Mouse (Mus musculus): ENCODE measurements at regions not wholly inside any gene's neighbourhood (a gene's known extent, or its start where the extent isn't known, plus 50 kb on each side); places are given as distances from the start of the nearest gene placed in this dataset.
A peak's percentile ranks its signal among the peaks of the same experiment; 100 is the strongest.

DNA sequence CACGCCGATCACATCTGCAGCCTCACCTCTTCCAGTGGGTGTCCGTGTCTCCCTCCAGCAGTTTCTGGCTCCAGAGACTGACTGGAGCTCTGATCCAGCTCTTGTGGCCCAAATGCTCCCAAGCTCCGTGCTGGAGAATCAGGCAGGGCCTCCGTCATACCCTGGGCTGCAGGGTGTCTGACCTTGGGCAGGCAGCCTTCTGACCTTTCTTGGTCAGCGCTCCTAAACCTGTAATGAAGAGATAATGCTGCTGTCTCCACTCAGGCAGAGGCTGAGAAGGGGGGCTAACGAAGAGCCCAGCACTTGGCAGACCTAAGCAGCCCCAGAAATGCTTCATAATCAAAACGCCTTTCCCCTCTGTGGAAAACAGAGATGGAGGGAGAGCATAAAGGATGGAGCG, 89.9 kb upstream of the Mef2a start:
- no peak for DNase-seq (ENCODE audit: low spot score in 2 of 2)

GRCm38 (mm10) chr7:67461333-67462255, 88.9 kb upstream of the Mef2a start:
- DNase-seq (ENCODE audit: low spot score in 2 of 2), result peak in 1 of 2 experiments; percentile 25

DNA sequence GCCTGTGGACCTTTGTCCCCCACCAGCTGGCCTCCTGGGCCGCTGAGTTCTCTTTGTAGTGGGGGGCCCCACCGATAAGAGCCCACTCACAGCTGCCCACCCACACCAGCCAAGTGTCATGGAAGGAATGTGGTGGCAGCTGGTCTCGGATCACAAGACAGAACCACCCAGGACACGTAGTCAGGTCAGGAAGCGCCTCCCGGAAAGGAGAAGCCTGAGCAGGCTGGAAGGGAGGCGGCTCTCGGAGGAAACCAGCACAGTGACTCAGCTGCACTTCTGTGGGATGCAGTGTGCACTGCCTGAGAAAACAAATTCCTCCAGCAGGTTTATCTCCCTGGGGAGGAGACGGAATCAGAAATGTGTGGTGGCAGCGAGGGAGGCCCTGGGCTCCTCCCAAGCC, 87.2 kb upstream of the Mef2a start:
- DNase-seq (ENCODE audit: low spot score in 2 of 2), result no peak

- no peak for DNase-seq (ENCODE audit: low spot score in 2 of 2)
Observed at GRCm38 (mm10) chr7:67459209-67459608, 86.6 kb upstream of the Mef2a start.

GRCm38 (mm10) chr7:67458640-67459039, 86.0 kb upstream of the Mef2a start:
- DNase-seq (ENCODE audit: low spot score in 2 of 2), result no peak

GRCm38 (mm10) chr7:67457898-67458297, 85.2 kb upstream of the Mef2a start:
- DNase-seq (ENCODE audit: low spot score in 2 of 2), result no peak

GRCm38 (mm10) chr7:67456015-67456414, 83.4 kb upstream of the Mef2a start:
- no peak for DNase-seq (ENCODE audit: low spot score in 2 of 2)

GRCm38 (mm10) chr7:67454458-67454857, 81.8 kb upstream of the Mef2a start:
- DNase-seq (ENCODE audit: low spot score in 2 of 2), result no peak

DNA sequence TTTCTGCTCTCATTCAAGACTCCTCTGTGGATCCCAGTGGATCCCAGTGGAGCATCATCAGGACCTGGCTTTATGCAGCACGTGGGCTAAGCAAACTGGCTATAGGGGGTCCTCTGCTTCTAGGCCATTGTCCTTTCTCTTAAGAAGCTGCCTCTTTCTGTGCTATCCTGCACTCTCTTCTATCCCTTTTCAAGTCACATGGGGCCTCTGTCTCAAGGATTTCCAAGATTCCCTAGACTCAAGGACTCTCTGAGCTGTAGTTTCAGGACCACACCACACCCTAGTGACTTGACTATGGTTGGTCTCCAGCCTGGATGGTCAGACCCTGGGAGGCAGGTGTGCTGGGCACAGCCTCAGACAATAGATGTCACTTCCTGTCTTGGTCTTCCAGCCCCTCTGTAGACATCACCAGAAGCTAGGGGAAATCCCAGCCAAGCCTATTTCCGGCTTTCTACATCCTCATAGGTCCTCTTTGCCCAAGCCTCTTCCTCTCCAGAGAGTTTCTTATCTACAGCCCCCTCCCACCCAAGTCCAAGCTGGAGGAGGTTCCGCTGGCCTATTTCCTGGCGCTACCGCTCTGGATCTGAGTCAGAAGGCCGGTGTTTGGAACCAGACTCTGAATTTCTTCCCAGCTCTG, 78.6 kb upstream of the Mef2a start:
- no peak for DNase-seq (ENCODE audit: low spot score in 2 of 2)

- no peak for DNase-seq (ENCODE audit: low spot score in 2 of 2)
Observed at GRCm38 (mm10) chr7:67446606-67447005, 73.9 kb upstream of the Mef2a start.

DNA sequence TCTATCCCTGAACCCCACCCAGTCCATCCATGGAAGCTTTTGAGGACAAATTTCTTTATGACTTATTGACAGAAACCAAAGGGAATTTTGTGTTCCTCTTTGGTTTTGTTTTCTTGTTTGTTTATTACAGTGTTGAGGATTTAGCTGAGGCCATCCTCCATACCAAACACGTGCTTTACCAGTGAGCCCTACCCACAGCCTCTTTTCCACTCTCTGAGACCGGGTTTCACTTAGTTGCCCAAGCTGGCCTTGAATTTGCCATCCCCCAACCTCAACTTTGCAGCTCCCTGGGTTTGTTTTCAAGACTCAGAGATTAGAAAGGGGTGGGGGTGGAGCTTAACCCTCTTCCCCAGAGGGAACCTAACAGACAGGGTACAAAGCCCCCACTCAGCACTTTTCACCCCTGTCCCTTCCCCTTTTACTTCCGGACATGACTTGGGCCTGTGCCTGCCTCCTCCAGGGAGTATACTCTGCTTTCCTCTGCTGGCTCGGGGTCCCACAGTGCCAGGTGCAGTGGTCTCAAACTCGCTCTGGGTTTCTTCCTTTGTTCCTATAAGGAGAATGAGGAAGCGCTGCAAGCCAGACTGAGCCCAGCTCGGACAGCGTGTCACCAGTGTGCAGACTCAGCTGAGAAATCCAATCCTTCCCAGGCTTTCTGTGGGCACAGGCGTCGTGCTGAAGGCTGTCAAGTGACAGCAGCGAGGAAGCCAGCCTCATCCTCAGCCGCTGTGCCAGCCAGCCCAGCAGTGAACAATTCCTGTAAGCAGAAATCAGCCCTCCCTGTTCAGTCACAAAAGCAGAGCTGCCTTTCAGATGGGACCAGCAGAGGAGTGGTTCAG, 72.8 kb upstream of the Mef2a start:
- DNase-seq (ENCODE audit: low spot score in 2 of 2), result no peak

DNA sequence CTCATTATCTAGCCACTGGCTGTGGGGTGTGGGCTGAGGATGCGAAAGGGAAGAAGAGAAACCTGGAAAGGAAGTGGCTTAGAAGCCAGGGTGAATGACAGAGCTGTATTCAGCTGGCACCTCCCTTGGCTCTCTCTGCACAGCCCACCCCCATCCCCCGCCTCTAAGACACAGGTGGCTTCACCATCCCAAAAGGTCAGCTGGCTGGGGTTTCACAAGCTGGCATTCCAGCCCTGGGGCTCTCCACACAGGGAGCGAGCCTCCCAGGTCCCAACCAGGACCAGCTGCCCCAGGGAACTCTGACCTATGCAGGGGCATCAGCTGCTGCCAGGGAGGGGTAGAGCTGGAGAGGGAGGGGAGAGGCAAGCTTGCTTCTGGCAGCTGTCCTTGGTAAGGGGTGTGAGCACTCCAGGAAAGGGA, 71.9 kb upstream of the Mef2a start:
- no peak for DNase-seq (ENCODE audit: low spot score in 2 of 2)

- no peak for DNase-seq (ENCODE audit: low spot score in 2 of 2)
Observed at GRCm38 (mm10) chr7:67443666-67444065, 71.0 kb upstream of the Mef2a start.

DNA sequence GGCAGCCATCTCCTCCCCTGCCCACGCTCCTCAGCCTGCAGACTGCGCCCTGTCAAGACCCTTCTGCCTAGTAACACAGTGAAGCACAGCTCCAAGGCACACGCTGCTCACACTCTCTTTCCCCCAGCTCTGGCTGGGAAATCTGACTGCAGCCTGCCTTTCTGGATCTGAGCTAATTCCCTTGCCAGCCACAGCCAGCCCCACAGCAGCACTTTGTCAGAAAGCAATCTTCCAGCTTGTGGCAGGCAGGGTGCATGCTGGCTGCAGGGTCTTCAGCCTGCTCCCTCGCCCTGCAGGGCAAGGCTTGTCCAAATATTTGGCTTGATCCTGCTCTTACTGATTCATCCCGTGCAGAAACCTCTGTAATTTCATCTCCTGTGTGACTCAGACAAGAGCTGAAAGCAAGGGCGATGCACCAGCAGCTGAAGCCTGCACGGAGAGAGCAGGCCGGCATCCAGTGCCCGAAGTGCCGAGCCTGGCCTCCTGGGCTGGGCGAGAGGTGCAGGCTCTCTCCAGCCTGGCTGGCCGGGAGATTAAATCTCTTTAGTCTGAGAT, 70.4 kb upstream of the Mef2a start:
- DNase-seq (ENCODE audit: low spot score in 2 of 2), result no peak

DNA sequence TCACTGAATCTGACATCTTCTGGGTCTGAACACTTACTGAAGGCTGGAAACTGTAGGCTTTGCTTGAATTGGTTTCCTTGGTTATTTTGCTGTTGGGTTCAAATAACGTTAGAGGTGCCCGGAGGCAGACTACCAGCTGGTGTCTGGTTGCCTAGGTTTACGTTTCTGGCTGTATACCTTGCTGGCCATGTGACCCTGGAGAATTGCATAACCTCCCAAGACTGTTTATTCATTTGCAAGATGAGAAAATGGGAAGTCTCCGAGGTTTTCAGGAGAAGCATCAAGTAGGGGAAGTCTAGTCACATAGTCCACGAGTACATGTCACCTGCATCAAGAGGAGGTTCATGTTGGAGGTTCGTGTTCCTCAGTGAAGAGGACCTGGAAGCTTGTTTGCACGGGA, 69.6 kb upstream of the Mef2a start:
- DNase-seq (ENCODE audit: low spot score in 2 of 2), result no peak

GRCm38 (mm10) chr7:67440806-67441205, 68.1 kb upstream of the Mef2a start:
- DNase-seq (ENCODE audit: low spot score in 2 of 2), result no peak

DNA sequence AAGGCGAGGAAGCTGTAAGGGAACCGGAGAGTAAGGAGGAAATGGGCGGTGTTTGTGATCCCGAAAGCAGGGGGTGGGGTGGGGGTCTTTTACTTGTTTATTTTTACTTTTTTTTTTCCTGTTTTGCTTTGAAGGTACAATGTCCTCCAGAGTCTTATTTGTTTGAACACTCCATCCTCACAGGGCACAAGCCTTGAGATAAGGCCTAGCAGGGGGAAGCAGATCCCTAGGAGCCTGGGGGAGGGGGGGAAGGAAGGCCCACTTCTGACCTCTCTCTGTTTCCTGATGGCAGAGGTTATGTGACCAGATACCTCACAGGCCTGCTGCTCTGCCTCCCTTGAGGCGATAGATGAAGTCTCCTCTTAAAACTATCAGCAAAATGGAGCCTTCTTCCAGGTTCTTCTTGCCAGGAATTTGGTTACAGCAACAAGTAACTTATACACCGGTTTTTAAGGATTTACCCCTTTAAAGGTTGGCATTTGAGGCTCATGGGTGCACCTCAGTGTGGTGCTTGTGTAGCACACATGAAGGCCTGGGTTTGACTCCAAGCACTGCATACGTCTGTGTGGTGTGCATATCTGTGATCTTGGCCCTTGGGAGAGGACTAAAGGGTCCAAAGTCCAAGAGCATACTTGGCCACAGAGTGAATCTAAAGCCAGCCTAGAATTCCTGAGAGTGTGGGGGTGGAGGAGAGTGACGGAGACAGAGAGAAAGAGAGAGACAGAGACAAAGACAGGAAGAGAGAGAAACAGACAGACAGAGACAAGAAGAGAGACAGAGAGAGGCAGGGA, 64.8 kb upstream of the Mef2a start:
- DNase-seq (ENCODE audit: low spot score in 2 of 2), result no peak

- no peak for DNase-seq (ENCODE audit: low spot score in 2 of 2)
Observed at GRCm38 (mm10) chr7:67435643-67436339, 63.1 kb upstream of the Mef2a start.

DNA sequence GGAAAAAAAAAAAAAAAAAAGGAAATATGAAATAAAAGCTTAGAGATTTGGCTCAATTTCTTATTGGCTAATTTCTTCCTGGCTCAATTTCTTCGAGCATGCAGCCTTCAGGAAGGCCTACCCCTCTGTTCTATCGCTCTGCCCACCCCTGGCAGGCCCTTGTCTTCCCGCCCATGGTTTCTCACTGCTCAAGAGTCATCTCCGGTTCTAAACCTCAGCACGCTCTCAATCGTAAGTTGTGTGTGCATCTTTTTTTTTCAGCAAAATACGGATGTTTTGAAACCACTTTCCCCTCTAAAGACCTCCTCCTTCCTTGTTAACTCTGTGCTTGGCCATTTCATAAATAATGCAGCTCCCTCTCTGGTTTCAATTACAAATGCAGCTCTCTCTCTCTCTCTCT, 58.3 kb upstream of the Mef2a start:
- no peak for DNase-seq (ENCODE audit: low spot score in 2 of 2)

GRCm38 (mm10) chr7:67430041-67430440, 57.4 kb upstream of the Mef2a start:
- no peak for DNase-seq (ENCODE audit: low spot score in 2 of 2)

Data from adrenal gland, postnatal 4 days (tissue).